In the genomic region with DNA sequence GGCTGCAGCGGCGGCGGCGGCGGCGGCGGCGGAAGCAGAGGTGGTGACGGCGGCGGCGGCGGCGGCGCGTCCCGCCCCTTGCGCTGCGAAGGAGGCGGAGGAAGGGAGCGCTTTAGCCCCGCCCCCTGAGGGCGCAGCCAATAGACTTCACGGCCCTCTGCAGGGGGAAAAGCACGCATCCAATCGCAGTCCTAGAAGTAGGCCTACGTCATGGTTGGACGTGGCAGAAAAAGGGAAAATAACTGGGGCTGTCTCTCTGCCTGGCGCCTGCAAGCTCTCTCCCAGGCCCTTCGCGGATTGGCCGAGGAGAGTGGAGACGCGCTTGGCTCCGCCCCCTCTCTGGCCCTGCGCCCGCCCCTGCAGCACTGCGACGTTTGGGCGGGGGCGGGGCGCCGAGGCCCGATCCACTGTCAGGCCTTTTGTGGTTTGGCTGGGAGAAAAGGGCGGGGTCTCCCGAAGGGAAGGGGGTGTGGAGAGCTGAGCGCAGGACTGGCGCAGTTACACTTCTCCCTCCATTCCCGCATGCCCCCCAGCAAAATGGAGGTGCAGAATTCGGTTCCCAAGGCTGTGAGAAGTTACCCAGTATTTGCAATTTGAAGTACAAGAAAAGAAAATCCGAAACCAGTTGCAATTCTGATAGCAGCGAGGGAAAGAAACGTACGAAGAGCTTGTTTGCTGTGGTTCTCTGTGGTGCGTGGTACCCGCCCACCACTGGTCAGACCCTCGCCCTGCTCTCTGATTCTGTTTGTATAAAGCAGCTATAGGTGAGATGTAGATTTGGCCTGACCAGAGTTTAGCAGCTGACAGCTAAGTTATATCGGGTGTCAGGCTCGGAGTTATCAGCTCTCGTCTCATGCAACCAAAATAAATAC, we compare ENCODE assay signal across 8 mouse cellular contexts. TPM values are rescaled to one million over a fixed set of nuclear protein-coding genes. Genes with fewer than 3 reads are reported as not detected.
DNase-seq lines count a peak whose midpoint lies in the region; ATAC-seq lines count a peak whose summit lies in the region.

A gene (minus strand): TSS at position 19 of the 872 bp plus-strand sequence.

- peak within 1 kb of the TSS; percentile 100 for H3K9ac ChIP-seq in hindbrain, embryonic 16.5 days (ENCODE audit: low read depth, low read length)

- no peaks in the 10 kb centered on the region for H3K27me3 ChIP-seq in hindbrain, embryonic 16.5 days (replicated peaks; ENCODE audit: control insufficient read depth, insufficient read depth, low read length)

- H3K27ac ChIP-seq in hindbrain, embryonic 16.5 days (ENCODE audit: low read depth, low read length), result peak within 1 kb of the TSS; percentile 99
- peak within 1 kb of the TSS; percentile 51 for H3K27ac ChIP-seq in macrophage

- peaks cover 13% of the 10 kb centered on the region for H3K4me1 ChIP-seq in hindbrain, embryonic 16.5 days (ENCODE audit: control insufficient read depth, insufficient read depth, low read depth, low read length)

- ATAC-seq in hindbrain, embryonic 16.5 days, result peak; percentile 100

- peak within 1 kb of the TSS; percentile 99 for H3K4me3 ChIP-seq in hindbrain, embryonic 16.5 days (ENCODE audit: low read length)
- H3K4me3 ChIP-seq in macrophage (ENCODE audit: inconsistent target), result peak within 1 kb of the TSS; percentile 72

- H3K4me2 ChIP-seq in hindbrain, embryonic 16.5 days (ENCODE audit: low read length), result peak within 1 kb of the TSS; percentile 68

- no peaks in the 10 kb centered on the region for H3K36me3 ChIP-seq in hindbrain, embryonic 16.5 days (ENCODE audit: control insufficient read depth, insufficient read depth, low read length)
- no peaks in the 10 kb centered on the region for H3K36me3 ChIP-seq in macrophage (ENCODE audit: inconsistent target)

- peaks cover 40% of the 10 kb centered on the region for H3K79me2 ChIP-seq in macrophage (ENCODE audit: inconsistent target)

- WGBS in hindbrain, embryonic 16.5 days, result under 1% methylated on average over 54 of the region's 60 CpGs
- 1% methylated on average over 60 of the region's 60 CpGs for WGBS in macrophage (ENCODE audit: missing documents)

- H3K9me3 ChIP-seq in hindbrain, embryonic 16.5 days (ENCODE audit: control insufficient read depth, low read length), result no peaks in the 10 kb centered on the region

- peak; percentile 94 for DNase-seq in WW6 (ENCODE audit: low read depth, low spot score)
- DNase-seq in cerebellum, postnatal 4 days (ENCODE audit: low spot score in 2 of 2), result peak; percentile 100
- DNase-seq in gastrocnemius, adult 18-20 months (ENCODE audit: low spot score), result peak; percentile 99
- peak; percentile 99 for DNase-seq in left cerebral cortex, adult 18-20 months (ENCODE audit: low spot score in 2 of 2)
- peak; percentile 100 for DNase-seq in right cerebral cortex, adult 18-20 months
- peak; percentile 95 for DNase-seq in urinary bladder, postnatal 10 days (ENCODE audit: low spot score)

RNA-seq across cellular contexts. Expression of the gene that starts here (rescaled TPM):
- 100 to 1,000 TPM; 102 to 118 TPM for total RNA-seq in gastrocnemius, adult 18-20 months (2021)
- 213 and 218 TPM in 2 replicates for polyA plus RNA-seq in hindbrain, embryonic 16.5 days (2015; fragmentation: Nextera tagmentation; extraction: Ambion mirVana)
- total RNA-seq in left cerebral cortex, adult 18-20 months (2021), result 100 to 1,000 TPM; 438 to 460 TPM
- 10 to 100 TPM; 18.9 to 62.4 (median 41.5) TPM for total RNA-seq in macrophage (2018; cell fraction: chromatin; rRNA removed)
- 10 to 100 TPM; 22.1 to 45.5 (median 33.6) TPM for total RNA-seq in macrophage (2018; cell fraction: cytosol; rRNA removed)
- total RNA-seq in macrophage (2018; cell fraction: nucleus; rRNA removed), result 10 to 100 TPM; 18.7 to 67.1 (median 36.0) TPM
- 29.9 to 31.9 TPM (median 30.6 TPM) in 3 replicates for polyA plus RNA-seq in macrophage (2018)

Comparison
In these comparisons a context has a peak if more than half of its experiments do, and no peak if none do; other contexts are left out.
1. Peak in every context shown above with its lines: DNase-seq, ATAC-seq, H3K4me3 ChIP-seq and H3K27ac ChIP-seq.